Mouse (Mus musculus) left cerebral cortex, adult 11 months (tissue): ENCODE measurements at regions not wholly inside any gene's neighbourhood (a gene's known extent, or its start where the extent isn't known, plus 50 kb on each side); places are given as distances from the start of the nearest gene placed in this dataset.

Experiments
- DNase-seq: peaks from one replicate; pipeline ENCODE4 v3.0.0; 2022; ENCODE audit warnings: low spot score

DNA sequence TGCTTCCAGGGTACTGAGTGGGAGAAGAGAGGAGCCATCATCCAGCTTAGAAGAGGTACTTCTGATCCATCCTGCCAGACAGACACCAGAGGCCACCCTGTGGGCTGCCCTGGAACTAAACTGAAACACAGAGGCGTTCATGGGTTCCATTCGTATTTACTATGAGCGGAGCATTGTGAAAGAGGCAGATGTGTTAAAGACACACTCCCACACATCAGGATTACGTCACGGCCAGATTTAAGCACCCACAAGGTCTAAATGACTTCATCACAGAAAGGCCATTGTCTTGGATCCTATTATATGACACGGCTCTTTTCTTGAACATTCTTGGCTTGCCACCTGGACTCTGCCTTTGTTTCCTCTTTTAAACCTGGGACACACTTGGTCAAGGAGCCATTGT lies 141.0 kb upstream of the Arglu1 start:
- DNase-seq, result no peak

GRCm38 (mm10) chr8:8829230-8829629 lies 138.9 kb upstream of the Arglu1 start:
- DNase-seq, result no peak

- DNase-seq, result no peak
Observed at GRCm38 (mm10) chr8:8827555-8827954, 137.2 kb upstream of the Arglu1 start.

GRCm38 (mm10) chr8:8826801-8827200 lies 136.5 kb upstream of the Arglu1 start:
- no peak for DNase-seq

DNA sequence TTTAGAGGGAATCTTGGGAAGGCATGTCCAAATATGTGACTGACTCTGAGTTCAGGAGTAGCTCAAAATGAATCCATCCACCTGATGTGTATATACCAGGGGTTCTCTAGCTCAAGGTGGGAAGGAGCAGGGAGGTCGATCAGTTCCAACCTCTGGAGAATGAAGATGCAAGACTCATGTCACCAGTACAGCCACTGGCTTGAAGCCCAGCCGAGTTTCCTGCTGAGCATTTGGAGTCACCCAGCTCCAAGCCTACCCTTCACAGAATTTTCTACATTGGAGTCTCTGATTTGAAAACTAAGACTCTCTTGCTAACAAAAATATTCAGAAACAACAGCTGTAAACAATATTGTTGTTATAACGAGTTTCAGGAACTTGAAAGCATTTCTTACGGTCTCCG lies 134.6 kb upstream of the Arglu1 start:
- DNase-seq, result no peak

DNA sequence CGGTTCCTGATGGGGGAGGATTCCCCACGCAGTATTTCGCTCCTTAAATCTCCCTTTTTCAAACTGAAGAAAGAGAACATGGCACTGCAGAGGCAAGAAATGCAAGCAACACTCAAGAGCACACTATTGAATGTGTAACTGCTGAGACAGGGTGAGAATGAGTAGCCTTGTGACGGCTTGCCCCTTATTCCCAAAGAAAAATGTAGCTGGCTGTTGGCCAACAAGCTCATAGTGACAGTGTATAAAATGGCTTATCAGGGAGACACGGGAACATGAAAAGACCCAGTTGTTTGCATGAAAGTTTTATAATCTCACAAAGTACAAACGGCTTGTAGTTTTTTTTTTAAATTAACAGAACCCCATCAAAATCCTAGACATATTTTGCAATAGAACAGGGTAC lies 130.8 kb upstream of the Arglu1 start:
- no peak for DNase-seq

- DNase-seq, result no peak
Observed at GRCm38 (mm10) chr8:8820614-8821013, 130.3 kb upstream of the Arglu1 start.

DNA sequence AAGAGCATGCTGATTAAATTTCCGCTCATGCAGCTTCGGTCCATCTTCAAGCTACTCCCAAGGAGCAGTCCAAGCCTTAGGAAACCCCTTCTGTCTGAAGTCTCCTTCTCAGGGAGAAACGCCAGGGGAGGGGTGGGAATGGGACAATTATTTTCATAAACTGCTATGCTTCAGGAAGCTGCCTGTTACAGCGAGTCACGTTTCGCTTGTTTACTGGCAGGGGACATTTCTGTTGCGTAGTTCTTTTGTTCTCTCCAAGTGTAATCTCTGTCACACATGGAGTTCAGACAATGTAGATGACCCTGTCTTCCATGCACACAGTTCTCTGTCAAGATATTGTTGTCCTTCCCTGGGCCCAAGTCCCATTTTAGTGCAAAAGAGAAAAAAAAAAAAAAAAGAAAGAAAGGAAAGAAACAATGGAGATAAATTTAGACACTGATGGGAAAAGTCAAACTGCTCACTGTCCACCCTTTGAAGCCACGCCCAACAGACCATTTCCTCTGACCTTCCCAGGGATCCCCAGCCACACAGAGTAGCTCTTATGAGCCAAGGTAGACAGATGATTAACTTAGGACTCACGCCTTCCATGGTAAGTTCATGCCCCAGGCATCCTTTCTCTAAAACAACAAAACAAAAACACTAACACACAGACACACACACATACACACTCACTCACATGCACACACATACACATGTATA lies 129.1 kb upstream of the Arglu1 start:
- DNase-seq, result no peak

GRCm38 (mm10) chr8:8812807-8813167 lies 122.5 kb upstream of the Arglu1 start:
- DNase-seq, result no peak

GRCm38 (mm10) chr8:8812051-8812806 lies 121.9 kb upstream of the Arglu1 start:
- no peak for DNase-seq

DNA sequence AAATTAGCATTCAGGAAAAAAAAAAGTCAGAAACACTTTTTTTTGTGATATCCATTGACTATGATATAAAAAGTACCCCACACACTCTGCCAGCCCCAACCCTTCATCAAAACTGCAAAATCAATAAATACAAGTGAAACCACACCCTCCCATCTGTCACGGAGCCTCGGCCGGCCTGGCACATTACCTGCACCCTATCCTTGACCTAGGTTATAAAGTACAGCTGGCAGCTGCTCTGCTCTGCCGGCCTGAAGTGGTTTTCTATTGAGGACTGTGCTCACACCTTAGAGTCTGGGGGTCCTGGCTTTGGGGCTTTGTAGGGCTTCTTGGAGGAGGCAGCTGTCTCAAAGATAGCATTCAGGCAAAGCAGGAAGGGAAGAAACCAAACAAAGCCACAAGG lies 120.6 kb upstream of the Arglu1 start:
- no peak for DNase-seq

DNA sequence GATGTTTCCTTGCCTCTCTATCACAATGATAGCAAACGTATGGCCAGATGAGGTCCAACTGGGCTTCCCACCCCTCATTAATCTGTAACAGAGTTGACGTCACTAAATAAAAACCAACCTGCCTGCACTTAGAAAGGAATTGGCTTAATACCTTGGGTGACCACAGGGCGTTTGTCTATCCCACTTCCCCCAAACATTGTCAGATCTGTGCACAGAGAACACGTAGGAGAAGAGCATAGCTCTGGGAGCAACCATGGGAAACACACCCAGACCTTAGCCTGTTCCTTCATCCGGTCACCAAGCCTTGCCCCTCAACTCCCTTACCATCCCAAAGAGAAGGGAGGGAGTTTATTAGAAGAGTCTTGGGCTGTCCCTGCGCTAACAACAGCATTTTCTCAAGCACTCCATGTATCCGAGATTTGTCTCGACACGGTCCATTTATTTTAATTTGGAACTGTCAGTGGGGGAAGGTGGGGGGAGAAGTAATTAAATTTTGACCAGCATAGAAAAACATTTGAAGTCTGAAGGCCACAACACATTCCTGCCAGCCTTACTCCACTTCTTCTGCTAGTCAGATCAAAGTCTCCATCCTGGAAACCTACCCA lies 119.6 kb upstream of the Arglu1 start:
- no peak for DNase-seq

GRCm38 (mm10) chr8:8809349-8809748 lies 119.0 kb upstream of the Arglu1 start:
- DNase-seq, result no peak

- DNase-seq, result no peak
Observed at GRCm38 (mm10) chr8:8802761-8803340, 112.5 kb upstream of the Arglu1 start.

- DNase-seq, result no peak
Observed at GRCm38 (mm10) chr8:8802317-8802716, 112.0 kb upstream of the Arglu1 start.

- no peak for DNase-seq
Observed at GRCm38 (mm10) chr8:8801578-8801977, 111.3 kb upstream of the Arglu1 start.

DNA sequence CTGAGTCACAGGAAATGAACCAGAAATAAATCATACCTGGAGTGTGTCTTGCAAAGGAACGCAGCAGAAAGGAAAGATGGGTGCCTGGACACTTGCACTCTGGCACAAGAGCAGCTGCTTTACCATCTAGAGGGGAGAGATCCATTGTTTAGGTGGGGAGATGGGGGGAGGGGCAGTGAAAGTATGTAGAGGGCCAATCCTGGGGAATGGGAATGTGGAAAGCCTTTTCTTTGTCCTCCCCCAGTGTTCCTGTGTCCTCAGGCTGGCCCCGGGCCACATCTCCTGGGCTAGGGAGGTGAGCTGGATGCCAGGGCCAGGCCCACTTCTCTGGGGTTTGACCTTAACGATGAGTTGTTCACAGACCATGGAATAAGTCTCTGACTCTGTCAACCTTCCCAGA lies 107.2 kb upstream of the Arglu1 start:
- DNase-seq, result no peak

- no peak for DNase-seq
Observed at GRCm38 (mm10) chr8:8796951-8797350, 106.6 kb upstream of the Arglu1 start.

DNA sequence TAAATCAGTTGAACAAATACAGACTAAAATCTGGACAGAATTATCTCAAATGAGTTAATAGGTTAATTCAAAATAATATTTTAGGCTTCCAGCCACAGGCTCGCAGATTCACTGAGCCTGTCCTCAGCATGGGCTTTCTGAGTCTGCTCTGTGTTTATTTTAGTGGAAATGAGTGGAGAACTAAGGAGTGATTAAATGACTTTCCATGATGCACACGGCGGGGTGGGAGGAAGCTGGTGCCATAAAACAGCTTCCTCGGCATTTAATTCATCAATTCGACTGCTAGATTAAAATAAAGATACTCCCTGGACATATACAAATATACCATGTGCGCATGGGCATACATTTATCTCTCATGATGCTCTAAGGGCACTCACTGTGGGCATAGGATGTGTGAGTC lies 104.4 kb upstream of the Arglu1 start:
- no peak for DNase-seq

- no peak for DNase-seq
Observed at GRCm38 (mm10) chr8:8779931-8780330, 89.6 kb upstream of the Arglu1 start.

GRCm38 (mm10) chr8:8774496-8775015 lies 84.2 kb upstream of the Arglu1 start:
- no peak for DNase-seq

- no peak for DNase-seq
Observed at GRCm38 (mm10) chr8:8772424-8772823, 82.1 kb upstream of the Arglu1 start.

DNA sequence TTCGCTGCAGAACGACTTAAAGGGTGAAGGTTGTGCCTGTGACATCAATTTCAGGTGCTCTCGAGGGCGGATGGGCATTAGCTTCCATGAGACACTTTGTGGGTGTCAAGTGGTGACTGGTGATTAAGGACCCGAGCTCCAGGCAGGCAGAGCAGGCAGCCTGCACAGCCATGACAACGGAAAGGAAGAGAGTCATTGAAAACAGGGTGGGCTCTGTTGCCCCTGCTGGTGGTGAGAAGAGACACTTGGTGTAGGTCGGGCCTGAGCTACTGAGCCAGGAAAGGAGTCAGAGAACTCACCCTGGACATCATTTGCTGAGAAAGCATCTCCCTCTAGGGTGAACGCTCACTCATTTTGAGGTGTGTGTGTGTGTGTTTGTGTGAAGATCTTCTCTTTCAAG lies 80.1 kb upstream of the Arglu1 start:
- no peak for DNase-seq
